Mouse (Mus musculus) cerebellum, adult 2 months (tissue): ENCODE results near the gene Mark1.

Experiments used
- CTCF ChIP-seq: fragments of 200-500 bp; IDR thresholded peaks from 2 replicates; pipeline ENCODE4 v1.5.1; 2011; ENCODE audit warnings: low read depth, mild to moderate bottlenecking, control low read depth, low read length, moderate library complexity, borderline replicate concordance; ENCODE audit not compliant: insufficient read depth
- POLR2A ChIP-seq: fragments of 200-500 bp; IDR thresholded peaks from 2 replicates; pipeline ENCODE4 v1.6.1; 2011; ENCODE audit warnings: low read length, control low read depth, borderline replicate concordance; ENCODE audit not compliant: insufficient read depth

GRCm38 (mm10) chr1:184931097-184931496 lies 68.3 kb downstream of the Mark1 start:
- no peak for TF ChIP-seq POLR2A
- no peak for TF ChIP-seq CTCF
